Mouse (Mus musculus) liver, postnatal 0 days (tissue): ENCODE measurements around the gene Gm36176.

Source experiments
- CTCF ChIP-seq: sonication (generic); IDR thresholded peaks from 2 replicates; pipeline ENCODE4 v1.5.1; 2016; ENCODE audit warnings: antibody characterized with exemption, low read depth
- EP300 ChIP-seq: IDR thresholded peaks from 2 replicates; pipeline ENCODE4 v1.6.1; 2016; ENCODE audit warnings: antibody characterized with exemption, low read depth, mild to moderate bottlenecking

GRCm38 (mm10) chr10:77864067-77864761 lies 17.6 kb downstream of the Gm36176 start:
- TF ChIP-seq CTCF = no peak
- no peak for TF ChIP-seq EP300
